ENCODE assay signal across 10 mouse cellular contexts in the genomic region with DNA sequence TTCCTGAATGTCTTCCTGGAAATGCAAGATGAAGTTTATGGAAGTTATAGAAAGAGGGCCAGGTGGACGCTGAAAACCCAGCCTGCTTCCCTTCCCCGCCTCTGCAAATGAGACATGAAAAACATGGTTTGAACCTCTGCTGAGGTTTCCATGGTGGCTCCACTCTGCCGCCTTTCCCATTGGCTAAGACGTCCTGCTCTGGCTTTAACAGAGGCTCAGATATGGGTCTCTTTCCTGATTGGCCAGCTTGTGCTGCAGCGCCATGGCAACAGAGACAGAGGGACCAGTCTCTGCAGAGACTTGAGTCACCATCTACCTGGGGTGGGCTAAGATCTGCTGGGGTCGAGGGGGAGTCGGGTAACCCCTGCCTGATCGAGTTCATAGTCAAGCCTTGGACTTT. TPM values are rescaled to one million over a fixed set of nuclear protein-coding genes. Genes with fewer than 3 reads are reported as not detected.
DNase-seq lines count a peak whose midpoint lies in the region; ATAC-seq and TF ChIP-seq lines count a peak whose summit lies in the region.
"Had no signal": no experiment of that assay in that cellular context is flagged by ENCODE, and none has a peak within 500 bp of the region (broad histone marks: within the 10 kb centered on the region; RNA-seq: fewer than 3 reads in every experiment).

No protein-coding gene starts in this region.

- intact Hi-C loops in left cerebral cortex, adult 2 months (cut with DNase I): loop anchor here (2.0 kb wide), 1 partner anchor 16 kb away; no protein-coding TSS in a partner anchor

- H3K27me3 ChIP-seq in forebrain, embryonic 10.5 days (ENCODE audit: poor library complexity, severe bottlenecking): peaks cover 19% of the 10 kb centered on the region
- no peaks in the 10 kb centered on the region for H3K27me3 ChIP-seq in neural tube, embryonic 13.5 days

- H3K36me3 ChIP-seq in forebrain, embryonic 10.5 days (replicated peaks): no peaks in the 10 kb centered on the region
- no peaks in the 10 kb centered on the region for H3K36me3 ChIP-seq in neural tube, embryonic 13.5 days
- H3K36me3 ChIP-seq: liver, embryonic 15.5 days had no signal

- H3K4me2 ChIP-seq in neural tube, embryonic 13.5 days: no peak overlapping the region
- H3K4me2 ChIP-seq: liver, embryonic 15.5 days had no signal

- H3K4me3 ChIP-seq in forebrain, embryonic 10.5 days: no peak overlapping the region
- H3K4me3 ChIP-seq in left cerebral cortex, adult 2 months: no peak overlapping the region
- H3K4me3 ChIP-seq in neural tube, embryonic 13.5 days: no peak overlapping the region
- H3K4me3 ChIP-seq: liver, embryonic 15.5 days had no signal

- peaks cover 36% of the 10 kb centered on the region for H3K4me1 ChIP-seq in forebrain, embryonic 10.5 days
- peaks cover 43% of the 10 kb centered on the region for H3K4me1 ChIP-seq in neural tube, embryonic 13.5 days (replicated peaks)

- peak; percentile 68 for ATAC-seq in neural tube, embryonic 13.5 days (ENCODE audit: low read depth)
- ATAC-seq in monocyte, adult 5-6 weeks (replicated peaks; ENCODE audit: insufficient number of reproducible peaks, low FRiP score, low TSS enrichment, poor library complexity, severe bottlenecking): no peak

- no peak for DNase-seq in forebrain, embryonic 10.5 days (ENCODE audit: extremely low spot score, low spot score)
- DNase-seq in forelimb bud, embryonic 11.5 days (ENCODE audit: low read depth, low spot score): peak; percentile 46
- peak; percentile 70 to 75 for DNase-seq in left cerebral cortex, adult 2 months (ENCODE audit: extremely low spot score in 1 of 2, low spot score in 2 of 2)
- no peak for DNase-seq in heart, adult 9 months (ENCODE audit: low spot score in 2 of 2)
- no peak for DNase-seq in urinary bladder, postnatal 14 days (ENCODE audit: low spot score)
- DNase-seq: gastrocnemius, postnatal 25 days; kidney, adult 8-10 months had no signal

- H3K27ac ChIP-seq in forebrain, embryonic 10.5 days: peak overlapping the region; percentile 58
- H3K27ac ChIP-seq in left cerebral cortex, adult 2 months: peak overlapping the region; percentile 91
- peak overlapping the region; percentile 70 for H3K27ac ChIP-seq in neural tube, embryonic 13.5 days (replicated peaks)
- H3K27ac ChIP-seq: liver, embryonic 15.5 days had no signal

- H3K9me3 ChIP-seq in forebrain, embryonic 10.5 days: no peaks in the 10 kb centered on the region
- H3K9me3 ChIP-seq in neural tube, embryonic 13.5 days: no peaks in the 10 kb centered on the region
- H3K9me3 ChIP-seq: liver, embryonic 15.5 days had no signal

- H3K9ac ChIP-seq in neural tube, embryonic 13.5 days: no peak overlapping the region
- H3K9ac ChIP-seq: liver, embryonic 15.5 days had no signal

- 46% methylated on average over 8 of the region's 8 CpGs for WGBS in forebrain, embryonic 10.5 days
- WGBS in neural tube, embryonic 13.5 days: 30% methylated on average over 8 of the region's 8 CpGs

- TF ChIP-seq CTCF in left cerebral cortex, adult 2 months (IDR thresholded peaks at IDR 0.05): no peak

RNA-seq across cellular contexts. Expression of a gene that starts 11.9 kb away (rescaled TPM):
- polyA plus RNA-seq in forebrain, embryonic 10.5 days (2016; fragmentation: Nextera tagmentation; extraction: Ambion mirVana): 440 and 451 TPM in 2 replicates
- 1,000 to 10,000 TPM; 1,061 to 1,220 TPM for total RNA-seq in left cerebral cortex, adult 2 months (2021)
- 732 and 779 TPM in 2 replicates for polyA plus RNA-seq in neural tube, embryonic 13.5 days (2015; fragmentation: Nextera tagmentation; extraction: Ambion mirVana)
- 137 to 272 TPM (median 186 TPM) in 3 replicates for total RNA-seq in monocyte, adult 5-6 weeks (2017)

Comparison
In these comparisons a context has a peak if more than half of its experiments do, and no peak if none do; other contexts are left out.
1. DNase-seq: peak in forelimb bud, embryonic 11.5 days (single experiment) and left cerebral cortex, adult 2 months (2 of 2); none in forebrain, embryonic 10.5 days (single experiment), heart, adult 9 months (0 of 2) and urinary bladder, postnatal 14 days (single experiment).
2. Peak in every context shown above with its lines, with median percentiles within 50 percentile points of each other: H3K27ac ChIP-seq.